Mouse (Mus musculus) C2C12 (cell line): ENCODE data around the gene Pla2r1. TPM values are rescaled to one million over a fixed set of nuclear protein-coding genes. Genes with fewer than 3 reads are reported as not detected.

Source experiments
- H3K27me3 ChIP-seq: one replicate; pipeline ENCODE4 v1.6.1; 2011; ENCODE audit not compliant: control insufficient read depth, insufficient read depth, insufficient read length
- H3K36me3 ChIP-seq: one replicate; pipeline ENCODE4 v1.6.1; 2011; ENCODE audit not compliant: control insufficient read depth, insufficient read depth
- H3K4me3 ChIP-seq: one replicate; pipeline ENCODE4 v1.5.1; 2011; ENCODE audit warnings: mild to moderate bottlenecking, control low read depth; ENCODE audit not compliant: poor library complexity, insufficient read depth, severe bottlenecking
- H3K79me2 ChIP-seq: one replicate; pipeline ENCODE4 v1.6.1; 2011; ENCODE audit not compliant: control insufficient read depth, insufficient read depth
- H3K79me3 ChIP-seq: one replicate; pipeline ENCODE4 v1.6.1; 2011; ENCODE audit warnings: low read depth, control low read depth
- H3ac ChIP-seq: one replicate; pipeline ENCODE3; 2011; ENCODE audit warnings: low read depth; ENCODE audit not compliant: control insufficient read depth, insufficient read length
- CEBPB ChIP-seq: IDR thresholded peaks from one replicate; pipeline ENCODE4 v1.6.1; 2011; ENCODE audit warnings: low read depth, mild to moderate bottlenecking, control low read depth, moderate library complexity
- CTCF ChIP-seq: IDR thresholded peaks from one replicate; pipeline ENCODE4 v1.5.1; 2011; ENCODE audit not compliant: control insufficient read depth, insufficient read depth, insufficient read length
- FOSL1 ChIP-seq: IDR thresholded peaks from one replicate; pipeline ENCODE4 v1.8.0; 2011; ENCODE audit warnings: mild to moderate bottlenecking, low read length; ENCODE audit not compliant: poor library complexity, insufficient read depth, severe bottlenecking
- MAX ChIP-seq: IDR thresholded peaks from one replicate; pipeline ENCODE4 v1.6.1; 2011; ENCODE audit warnings: mild to moderate bottlenecking, control low read depth
- MYOD1 ChIP-seq: IDR thresholded peaks from one replicate; pipeline ENCODE4 v1.6.1; 2011; ENCODE audit warnings: low read depth; ENCODE audit not compliant: control insufficient read depth, insufficient read length
- MYOG ChIP-seq: IDR thresholded peaks from one replicate; pipeline ENCODE4 v1.6.1; 2011; ENCODE audit not compliant: control insufficient read depth, insufficient read length; ENCODE audit errors: extremely low read depth
- USF1 ChIP-seq: IDR thresholded peaks from one replicate; pipeline ENCODE4 v1.6.1; 2011; ENCODE audit warnings: low read depth, mild to moderate bottlenecking, control low read depth, moderate library complexity
- polyA plus RNA-seq: library from polyadenylated mRNA; unstranded; fragments of >200 nt; fragmentation: generic; extraction: Trizol; gene quantifications from one replicate; pipeline ENCODE4 v1.2.1, GENCODE M21; 2012; ENCODE audit warnings: missing spikeins

Gene Pla2r1
- polyA plus RNA-seq, 1 experiment: 0.48 TPM

- Histone ChIP-seq H3K27me3 (no peaks in the 10 kb centered on the region), H3K4me3 (no peak overlapping the region), H3ac (no peak overlapping the region), H3K79me2 (no peaks in the 10 kb centered on the region), H3K36me3 (no peaks in the 10 kb centered on the region), H3K79me3 (no peaks in the 10 kb centered on the region)
- TF ChIP-seq CEBPB (no peak), CTCF (no peak), USF1 (no peak), MAX (no peak), MYOD1 (no peak), MYOG (no peak), FOSL1 (no peak)
These were observed 1.4 kb downstream of the Pla2r1 start for GRCm38 (mm10) chr2:60551673-60552072.

- TF ChIP-seq MYOG: no peak
- TF ChIP-seq MAX: no peak
- no peak for TF ChIP-seq CTCF
- no peak for TF ChIP-seq MYOD1
- TF ChIP-seq FOSL1: no peak
- TF ChIP-seq CEBPB: no peak
- TF ChIP-seq USF1: no peak
- Histone ChIP-seq H3K79me3 (no peaks in the 10 kb centered on the region), H3K79me2 (no peaks in the 10 kb centered on the region), H3K36me3 (no peaks in the 10 kb centered on the region), H3ac (no peak overlapping the region), H3K27me3 (no peaks in the 10 kb centered on the region), H3K4me3 (no peak overlapping the region)
These were observed 2.6 kb downstream of the Pla2r1 start for GRCm38 (mm10) chr2:60550521-60550920.

GRCm38 (mm10) chr2:60549851-60550250, 3.3 kb downstream of the Pla2r1 start:
- no peaks in the 10 kb centered on the region for H3K27me3 ChIP-seq
- H3K4me3 ChIP-seq: no peak overlapping the region
- no peak overlapping the region for H3ac ChIP-seq
- no peaks in the 10 kb centered on the region for H3K36me3 ChIP-seq
- no peaks in the 10 kb centered on the region for H3K79me3 ChIP-seq
- TF ChIP-seq FOSL1 (no peak), USF1 (no peak), CEBPB (no peak), MAX (no peak), MYOG (no peak), CTCF (no peak), MYOD1 (no peak)
- H3K79me2 ChIP-seq: no peaks in the 10 kb centered on the region

- Histone ChIP-seq H3K36me3 (no peaks in the 10 kb centered on the region), H3ac (no peak overlapping the region), H3K27me3 (no peaks in the 10 kb centered on the region), H3K79me2 (no peaks in the 10 kb centered on the region), H3K79me3 (no peaks in the 10 kb centered on the region), H3K4me3 (no peak overlapping the region)
- no peak for TF ChIP-seq CEBPB
- no peak for TF ChIP-seq USF1
- no peak for TF ChIP-seq FOSL1
- no peak for TF ChIP-seq MYOG
- TF ChIP-seq CTCF: no peak
- TF ChIP-seq MAX: no peak
- TF ChIP-seq MYOD1: no peak
These were observed 7.0 kb downstream of the Pla2r1 start for GRCm38 (mm10) chr2:60546082-60546481.

GRCm38 (mm10) chr2:60544006-60544405, 9.1 kb downstream of the Pla2r1 start:
- Histone ChIP-seq H3K27me3 (no peaks in the 10 kb centered on the region), H3K79me3 (no peaks in the 10 kb centered on the region), H3K4me3 (no peak overlapping the region), H3K79me2 (no peaks in the 10 kb centered on the region), H3K36me3 (no peaks in the 10 kb centered on the region), H3ac (no peak overlapping the region)
- TF ChIP-seq USF1 (no peak), MYOD1 (no peak), CEBPB (no peak), FOSL1 (no peak), MAX (no peak), CTCF (no peak), MYOG (no peak)

GRCm38 (mm10) chr2:60541745-60542144, 11.4 kb downstream of the Pla2r1 start:
- no peaks in the 10 kb centered on the region for H3K79me3 ChIP-seq
- no peak overlapping the region for H3K4me3 ChIP-seq
- TF ChIP-seq MYOG (no peak), CEBPB (no peak), CTCF (no peak), MAX (no peak), FOSL1 (no peak), USF1 (no peak), MYOD1 (no peak)
- H3ac ChIP-seq: no peak overlapping the region
- H3K27me3 ChIP-seq: no peaks in the 10 kb centered on the region
- H3K79me2 ChIP-seq: no peaks in the 10 kb centered on the region
- H3K36me3 ChIP-seq: no peaks in the 10 kb centered on the region
